Comparison of ENCODE assay signal across 8 mouse cellular contexts in genomic region chr2:180925176-180925575, GRCm38 (mm10). TPM values are rescaled to one million over a fixed set of nuclear protein-coding genes. Genes with fewer than 3 reads are reported as not detected.
DNase-seq lines count a peak whose midpoint lies in the region; ATAC-seq lines count a peak whose summit lies in the region.

No protein-coding gene starts in this region.

- no peak overlapping the region for H3K4me3 ChIP-seq in intestine, embryonic 14.5 days (ENCODE audit: low read depth, low read length)
- H3K4me3 ChIP-seq in intestine, embryonic 15.5 days (replicated peaks) = no peak overlapping the region
- H3K4me3 ChIP-seq in embryonic facial prominence, embryonic 10.5 days = no peak overlapping the region

- peak; percentile 88 for DNase-seq in intestine, embryonic 14.5 days (ENCODE audit: low spot score)
- DNase-seq in adrenal gland, postnatal 14 days = peak; percentile 80
- DNase-seq in embryonic facial prominence, embryonic 10.5 days (ENCODE audit: low spot score) = peak; percentile 75
- DNase-seq in heart, postnatal 4 days = peak; percentile 83
- peak; percentile 45 to 74 for DNase-seq in left cerebral cortex, postnatal 36 days (ENCODE audit: low spot score in 2 of 2)
- peak; percentile 37 for DNase-seq in ovary, adult 18-20 months (ENCODE audit: low spot score)
- peak; percentile 17 to 18 for DNase-seq in thymus, adult 18-20 months

- WGBS in intestine, embryonic 14.5 days = 4% methylated on average over 4 of the region's 4 CpGs
- WGBS in intestine, embryonic 15.5 days = 7% methylated on average over 4 of the region's 4 CpGs
- WGBS in embryonic facial prominence, embryonic 10.5 days = 7% methylated on average over 4 of the region's 4 CpGs

- H3K36me3 ChIP-seq in intestine, embryonic 14.5 days (ENCODE audit: control insufficient read depth, insufficient read depth, low read length) = no peaks in the 10 kb centered on the region
- H3K36me3 ChIP-seq in intestine, embryonic 15.5 days = no peaks in the 10 kb centered on the region
- no peaks in the 10 kb centered on the region for H3K36me3 ChIP-seq in embryonic facial prominence, embryonic 10.5 days (replicated peaks)

- H3K4me1 ChIP-seq in intestine, embryonic 14.5 days (replicated peaks; ENCODE audit: control insufficient read depth, insufficient read depth, low read length) = 0 out of 2 replicates have a peak, but pooled peaks cover 4% of the 10 kb centered on the region
- no peaks in the 10 kb centered on the region for H3K4me1 ChIP-seq in intestine, embryonic 15.5 days (replicated peaks)
- H3K4me1 ChIP-seq in embryonic facial prominence, embryonic 10.5 days = peaks cover 13% of the 10 kb centered on the region

- intact Hi-C loops in left cerebral cortex, postnatal 36 days (cut with DNase I) = loop anchor here (5.0 kb wide), 1 partner anchor 137 kb away; no protein-coding TSS in a partner anchor

- no peak overlapping the region for H3K27ac ChIP-seq in intestine, embryonic 14.5 days (ENCODE audit: low read depth)
- H3K27ac ChIP-seq in intestine, embryonic 15.5 days = no peak overlapping the region
- H3K27ac ChIP-seq in embryonic facial prominence, embryonic 10.5 days (replicated peaks) = no peak overlapping the region

- H3K4me2 ChIP-seq in intestine, embryonic 14.5 days (ENCODE audit: low read length) = no peak overlapping the region
- no peak overlapping the region for H3K4me2 ChIP-seq in intestine, embryonic 15.5 days (replicated peaks)

- no peak for ATAC-seq in intestine, embryonic 14.5 days (replicated peaks; ENCODE audit: low FRiP score, low TSS enrichment, low read depth)
- ATAC-seq in intestine, embryonic 15.5 days = no peak

- no peaks in the 10 kb centered on the region for H3K27me3 ChIP-seq in intestine, embryonic 14.5 days (replicated peaks; ENCODE audit: control insufficient read depth, insufficient read depth, low read length)
- no peaks in the 10 kb centered on the region for H3K27me3 ChIP-seq in intestine, embryonic 15.5 days (replicated peaks)
- H3K27me3 ChIP-seq in embryonic facial prominence, embryonic 10.5 days (replicated peaks; ENCODE audit: low read depth, poor library complexity, severe bottlenecking) = peaks cover 3% of the 10 kb centered on the region; the same call in 1 of the 2 replicates

- H3K9ac ChIP-seq in intestine, embryonic 14.5 days (ENCODE audit: low read length) = no peak overlapping the region
- H3K9ac ChIP-seq in intestine, embryonic 15.5 days = no peak overlapping the region

- H3K9me3 ChIP-seq in intestine, embryonic 14.5 days (ENCODE audit: control insufficient read depth, low read length) = no peaks in the 10 kb centered on the region
- no peaks in the 10 kb centered on the region for H3K9me3 ChIP-seq in intestine, embryonic 15.5 days
- H3K9me3 ChIP-seq in embryonic facial prominence, embryonic 10.5 days = no peaks in the 10 kb centered on the region

RNA-seq across cellular contexts. Expression of gene Birc7, which starts 3.6 kb away (rescaled TPM):
- 0.26 TPM in 1 of 2 replicates, not detected in the other for polyA plus RNA-seq in intestine, embryonic 14.5 days (2014; fragmentation: Nextera tagmentation; extraction: Ambion mirVana)
- not detected in 2 replicates for polyA plus RNA-seq in intestine, embryonic 15.5 days (2015; fragmentation: Nextera tagmentation; extraction: Ambion mirVana)
- not detected in 2 replicates for total RNA-seq in adrenal gland, postnatal 14 days (2021)
- polyA plus RNA-seq in embryonic facial prominence, embryonic 10.5 days (2016; fragmentation: Nextera tagmentation; extraction: Ambion mirVana) = 0.31 and 0.34 TPM in 2 replicates
- total RNA-seq in heart, postnatal 4 days (2021) = not detected
- not detected for total RNA-seq in left cerebral cortex, postnatal 36 days (2021)

RNA-seq across cellular contexts. Expression of gene Ythdf1, which starts 4.4 kb away (rescaled TPM):
- polyA plus RNA-seq in intestine, embryonic 14.5 days (2014; fragmentation: Nextera tagmentation; extraction: Ambion mirVana) = 42.0 and 61.0 TPM in 2 replicates
- polyA plus RNA-seq in intestine, embryonic 15.5 days (2015; fragmentation: Nextera tagmentation; extraction: Ambion mirVana) = 46.9 and 49.3 TPM in 2 replicates
- 52.0 and 61.3 TPM in 2 replicates for total RNA-seq in adrenal gland, postnatal 14 days (2021)
- 72.3 and 73.3 TPM in 2 replicates for polyA plus RNA-seq in embryonic facial prominence, embryonic 10.5 days (2016; fragmentation: Nextera tagmentation; extraction: Ambion mirVana)
- 10 to 100 TPM; 47.0 to 47.8 TPM for total RNA-seq in heart, postnatal 4 days (2021)
- 10 to 100 TPM; 54.1 to 56.8 TPM for total RNA-seq in left cerebral cortex, postnatal 36 days (2021)

RNA-seq across cellular contexts. Expression of gene Nkain4, which starts 29.3 kb away (rescaled TPM):
- polyA plus RNA-seq in intestine, embryonic 14.5 days (2014; fragmentation: Nextera tagmentation; extraction: Ambion mirVana) = 51.0 and 53.3 TPM in 2 replicates
- 37.4 and 41.1 TPM in 2 replicates for polyA plus RNA-seq in intestine, embryonic 15.5 days (2015; fragmentation: Nextera tagmentation; extraction: Ambion mirVana)
- 5.2 and 6.6 TPM in 2 replicates for total RNA-seq in adrenal gland, postnatal 14 days (2021)
- polyA plus RNA-seq in embryonic facial prominence, embryonic 10.5 days (2016; fragmentation: Nextera tagmentation; extraction: Ambion mirVana) = 22.2 and 26.6 TPM in 2 replicates
- total RNA-seq in heart, postnatal 4 days (2021) = 10 to 100 TPM; 12.5 to 13.4 TPM
- 10 to 100 TPM; 35.9 to 45.2 TPM for total RNA-seq in left cerebral cortex, postnatal 36 days (2021)

RNA-seq across cellular contexts. Expression of gene Arfgap1, which starts 41.8 kb away (rescaled TPM):
- 77.0 and 78.6 TPM in 2 replicates for polyA plus RNA-seq in intestine, embryonic 14.5 days (2014; fragmentation: Nextera tagmentation; extraction: Ambion mirVana)
- 77.9 and 85.0 TPM in 2 replicates for polyA plus RNA-seq in intestine, embryonic 15.5 days (2015; fragmentation: Nextera tagmentation; extraction: Ambion mirVana)
- total RNA-seq in adrenal gland, postnatal 14 days (2021) = 47.9 and 54.8 TPM in 2 replicates
- 87.3 and 87.7 TPM in 2 replicates for polyA plus RNA-seq in embryonic facial prominence, embryonic 10.5 days (2016; fragmentation: Nextera tagmentation; extraction: Ambion mirVana)
- 10 to 100 TPM; 64.5 to 64.8 TPM for total RNA-seq in heart, postnatal 4 days (2021)
- 100 to 1,000 TPM; 141 to 151 TPM for total RNA-seq in left cerebral cortex, postnatal 36 days (2021)

Comparison
In these comparisons a context has a peak if more than half of its experiments do, and no peak if none do; other contexts are left out.
1. DNase-seq: peak in every context shown above with its lines; median percentile 88 in intestine, embryonic 14.5 days; 83 in heart, postnatal 4 days; 80 in adrenal gland, postnatal 14 days; 75 in embryonic facial prominence, embryonic 10.5 days; 60 in left cerebral cortex, postnatal 36 days; 37 in ovary, adult 18-20 months; 18 in thymus, adult 18-20 months.